Mouse (Mus musculus) limb, embryonic 13.5 days (tissue): ENCODE data around the gene Gm10300. TPM values are rescaled to one million over a fixed set of nuclear protein-coding genes. Genes with fewer than 3 reads are reported as not detected.

Source experiments
- ATAC-seq: fragments of 200-750 bp; cut with Nextera tagmentation; 2 replicates; pipeline ENCODE4 v1.8.0; 2017; ENCODE audit warnings: low read depth, moderate number of reproducible peaks, moderate TSS enrichment; ENCODE audit not compliant: low FRiP score
- H3K27ac ChIP-seq: fragments of 300-500 bp; sonication (generic); 2 replicates; pipeline ENCODE4 v1.5.1; 2015; ENCODE audit warnings: inconsistent platforms, mild to moderate bottlenecking, moderate library complexity
- H3K27me3 ChIP-seq: fragments of 300-500 bp; sonication (generic); 2 replicates; pipeline ENCODE4 v1.6.1; 2015; ENCODE audit warnings: mild to moderate bottlenecking, inconsistent platforms
- H3K36me3 ChIP-seq: fragments of 300-500 bp; sonication (generic); 2 replicates; pipeline ENCODE4 v1.6.1; 2015; ENCODE audit warnings: inconsistent platforms, mild to moderate bottlenecking, moderate library complexity
- H3K4me1 ChIP-seq: fragments of 300-500 bp; sonication (generic); 2 replicates; pipeline ENCODE4 v1.6.1; 2015; ENCODE audit warnings: inconsistent platforms
- H3K4me2 ChIP-seq: fragments of 300-500 bp; sonication (generic); replicated peaks from 2 replicates; pipeline ENCODE4 v1.6.1; 2015; ENCODE audit warnings: inconsistent platforms, mild to moderate bottlenecking, moderate library complexity
- H3K4me3 ChIP-seq: fragments of 300-500 bp; sonication (generic); 2 replicates; pipeline ENCODE4 v1.5.1; 2015; ENCODE audit warnings: moderate library complexity, mild to moderate bottlenecking, inconsistent platforms
- H3K9ac ChIP-seq: fragments of 300-500 bp; sonication (generic); 2 replicates; pipeline ENCODE4 v1.6.1; 2015; ENCODE audit warnings: mild to moderate bottlenecking, inconsistent platforms
- H3K9me3 ChIP-seq: fragments of 300-500 bp; sonication (generic); 2 replicates; pipeline ENCODE4 v1.6.1; 2016; ENCODE audit warnings: inconsistent platforms
- WGBS: fragments of 180-500 bp; shearing (Covaris S2); methylation state at CpG from one replicate; pipeline ENCODE4 v1.1.7; 2015; 5-methylcytosine and 5-hydroxymethylcytosine counted together
- polyA plus RNA-seq: library from polyadenylated mRNA; unstranded; fragments of >200 nt; fragmentation: Nextera tagmentation; extraction: Ambion mirVana; gene quantifications from 2 replicates; pipeline ENCODE4 v1.2.1, GENCODE M21; 2015

Gene Gm10300
- polyA plus RNA-seq, 1 experiment from 2014 or later: not detected

GRCm38 (mm10) chr4:132039521-132039920 lies 35.0 kb upstream of the Gm10300 start:
- H3K9me3 ChIP-seq: no peaks in the 10 kb centered on the region
- H3K36me3 ChIP-seq: no peaks in the 10 kb centered on the region
- H3K4me1 ChIP-seq: peaks cover 43% of the 10 kb centered on the region
- H3K9ac ChIP-seq: no peak overlapping the region
- 79% methylated on average over 2 of the region's 2 CpGs for WGBS
- H3K4me2 ChIP-seq: no peak overlapping the region
- ATAC-seq: no peak
- no peak overlapping the region for H3K4me3 ChIP-seq
- H3K27ac ChIP-seq: no peak overlapping the region
- H3K27me3 ChIP-seq: no peaks in the 10 kb centered on the region

GRCm38 (mm10) chr4:132039975-132040645 lies 34.4 kb upstream of the Gm10300 start:
- Histone ChIP-seq H3K27ac (no peak overlapping the region), H3K9me3 (no peaks in the 10 kb centered on the region), H3K4me3 (no peak overlapping the region), H3K4me1 (peaks cover 48% of the 10 kb centered on the region), H3K27me3 (no peaks in the 10 kb centered on the region), H3K36me3 (no peaks in the 10 kb centered on the region), H3K9ac (no peak overlapping the region), H3K4me2 (no peak overlapping the region)
- ATAC-seq: no peak
- 82% methylated on average over 8 of the region's 8 CpGs for WGBS

GRCm38 (mm10) chr4:132041471-132042332 lies 32.8 kb upstream of the Gm10300 start:
- 87% methylated on average over 6 of the region's 6 CpGs for WGBS
- no peak overlapping the region for H3K4me2 ChIP-seq
- no peaks in the 10 kb centered on the region for H3K27me3 ChIP-seq
- no peaks in the 10 kb centered on the region for H3K36me3 ChIP-seq
- no peak overlapping the region for H3K27ac ChIP-seq
- H3K9me3 ChIP-seq: no peaks in the 10 kb centered on the region
- H3K4me3 ChIP-seq: no peak overlapping the region
- H3K9ac ChIP-seq: no peak overlapping the region
- H3K4me1 ChIP-seq: peaks cover 56% of the 10 kb centered on the region
- ATAC-seq: no peak

GRCm38 (mm10) chr4:132043726-132044125 lies 30.8 kb upstream of the Gm10300 start:
- 84% methylated on average over 3 of the region's 3 CpGs for WGBS
- Histone ChIP-seq H3K9ac (no peak overlapping the region), H3K4me3 (no peak overlapping the region), H3K27ac (no peak overlapping the region), H3K4me2 (no peak overlapping the region), H3K4me1 (peaks cover 53% of the 10 kb centered on the region), H3K27me3 (no peaks in the 10 kb centered on the region), H3K9me3 (no peaks in the 10 kb centered on the region), H3K36me3 (no peaks in the 10 kb centered on the region)
- no peak for ATAC-seq

GRCm38 (mm10) chr4:132048011-132048991 lies 26.2 kb upstream of the Gm10300 start:
- WGBS: under 1% methylated on average over 56 of the region's 95 CpGs
- Histone ChIP-seq H3K9me3 (no peaks in the 10 kb centered on the region), H3K27me3 (0 out of 2 replicates have a peak, but pooled peaks cover 3% of the 10 kb centered on the region), H3K4me3 (peak overlapping the region; percentile 95), H3K9ac (peak overlapping the region; percentile 97), H3K27ac (peak overlapping the region; percentile 95), H3K4me2 (peak overlapping the region; percentile 91), H3K36me3 (no peaks in the 10 kb centered on the region), H3K4me1 (peaks cover 46% of the 10 kb centered on the region)
- peak; percentile 4; the same call in 1 of the 2 replicates for ATAC-seq

- Histone ChIP-seq H3K4me2 (peak overlapping the region; percentile 91), H3K36me3 (no peaks in the 10 kb centered on the region), H3K9ac (peak overlapping the region; percentile 97), H3K4me1 (peaks cover 43% of the 10 kb centered on the region), H3K27ac (peak overlapping the region; percentile 95), H3K4me3 (peak overlapping the region; percentile 95), H3K27me3 (0 out of 2 replicates have a peak, but pooled peaks cover 3% of the 10 kb centered on the region), H3K9me3 (no peaks in the 10 kb centered on the region)
- under 1% methylated on average over 20 of the region's 46 CpGs for WGBS
- peak; percentile 99 for ATAC-seq
These were observed 25.5 kb upstream of the Gm10300 start for GRCm38 (mm10) chr4:132048995-132049404.

- H3K4me2 ChIP-seq: peak overlapping the region; percentile 91
- H3K9me3 ChIP-seq: no peaks in the 10 kb centered on the region
- WGBS: 11% methylated on average over 15 of the region's 15 CpGs
- no peak for ATAC-seq
- no peaks in the 10 kb centered on the region for H3K36me3 ChIP-seq
- H3K4me1 ChIP-seq: peaks cover 36% of the 10 kb centered on the region
- H3K27ac ChIP-seq: no peak overlapping the region
- H3K27me3 ChIP-seq: 0 out of 2 replicates have a peak, but pooled peaks cover 3% of the 10 kb centered on the region
- H3K4me3 ChIP-seq: peak overlapping the region; percentile 95
- H3K9ac ChIP-seq: 0 out of 2 replicates have a peak overlapping the region, but pooled peaks have one; percentile 13
These were observed 24.8 kb upstream of the Gm10300 start for GRCm38 (mm10) chr4:132049549-132050200.

- Histone ChIP-seq H3K9me3 (no peaks in the 10 kb centered on the region), H3K27ac (no peak overlapping the region), H3K4me2 (no peak overlapping the region), H3K27me3 (0 out of 2 replicates have a peak, but pooled peaks cover 3% of the 10 kb centered on the region), H3K4me1 (peaks cover 21% of the 10 kb centered on the region), H3K4me3 (no peak overlapping the region), H3K36me3 (no peaks in the 10 kb centered on the region), H3K9ac (no peak overlapping the region)
- 73% methylated on average over 10 of the region's 10 CpGs for WGBS
- ATAC-seq: no peak
These were observed 22.9 kb upstream of the Gm10300 start for GRCm38 (mm10) chr4:132051321-132052275.

- Histone ChIP-seq H3K36me3 (no peaks in the 10 kb centered on the region), H3K4me3 (no peak overlapping the region), H3K27me3 (no peaks in the 10 kb centered on the region), H3K4me2 (no peak overlapping the region), H3K4me1 (no peaks in the 10 kb centered on the region), H3K9me3 (no peaks in the 10 kb centered on the region), H3K9ac (no peak overlapping the region), H3K27ac (no peak overlapping the region)
- no peak for ATAC-seq
These were observed 17.2 kb upstream of the Gm10300 start for GRCm38 (mm10) chr4:132057311-132057710.

GRCm38 (mm10) chr4:132059541-132059940 lies 15.0 kb upstream of the Gm10300 start:
- no peaks in the 10 kb centered on the region for H3K36me3 ChIP-seq
- H3K4me1 ChIP-seq: no peaks in the 10 kb centered on the region
- H3K27me3 ChIP-seq: no peaks in the 10 kb centered on the region
- 95% methylated on average over 2 of the region's 2 CpGs for WGBS
- H3K9ac ChIP-seq: no peak overlapping the region
- no peaks in the 10 kb centered on the region for H3K9me3 ChIP-seq
- no peak overlapping the region for H3K27ac ChIP-seq
- no peak for ATAC-seq
- no peak overlapping the region for H3K4me3 ChIP-seq
- H3K4me2 ChIP-seq: no peak overlapping the region
